Mouse (Mus musculus) ovary, postnatal 10 days (tissue): Measurements from ENCODE around the gene Gramd1c.
A peak's percentile ranks its signal among the peaks of the same experiment; 100 is the strongest.

Experiments used
- DNase-seq: peaks from one replicate; pipeline ENCODE4 v3.0.0; 2022; ENCODE audit warnings: low spot score

Gene Gramd1c

GRCm38 (mm10) chr16:44063025-44063894 lies at the start of gene Gramd1c:
Gene Gramd1c (minus strand): TSS chr16:44063345.
- peak; percentile 29 for DNase-seq

- DNase-seq, result no peak
These were observed 45.9 kb upstream of the Gramd1c start for GRCm38 (mm10) chr16:44109002-44109401.

- DNase-seq, result no peak
These were observed 42.1 kb upstream of the Gramd1c start for GRCm38 (mm10) chr16:44105211-44105610.

- DNase-seq, result no peak
These were observed 40.9 kb upstream of the Gramd1c start for GRCm38 (mm10) chr16:44103806-44104766.

- DNase-seq, result no peak
These were observed 39.8 kb upstream of the Gramd1c start for GRCm38 (mm10) chr16:44102925-44103324.

GRCm38 (mm10) chr16:44101181-44101710 lies 38.1 kb upstream of the Gramd1c start:
- no peak for DNase-seq

GRCm38 (mm10) chr16:44099377-44099776 lies 36.2 kb upstream of the Gramd1c start:
- no peak for DNase-seq

GRCm38 (mm10) chr16:44087650-44088049 lies 24.5 kb upstream of the Gramd1c start:
- DNase-seq, result no peak

GRCm38 (mm10) chr16:44061341-44061740 lies 1.8 kb downstream of the Gramd1c start:
- no peak for DNase-seq

- DNase-seq, result no peak
These were observed 2.4 kb downstream of the Gramd1c start for GRCm38 (mm10) chr16:44060604-44061286.

GRCm38 (mm10) chr16:44058745-44059144 lies 4.4 kb downstream of the Gramd1c start:
- peak; percentile 20 for DNase-seq

GRCm38 (mm10) chr16:44055766-44056165 lies 7.4 kb downstream of the Gramd1c start:
- DNase-seq, result no peak

GRCm38 (mm10) chr16:44053265-44053664 lies 9.9 kb downstream of the Gramd1c start:
- no peak for DNase-seq

- no peak for DNase-seq
These were observed 10.8 kb downstream of the Gramd1c start for GRCm38 (mm10) chr16:44052390-44052789.

- no peak for DNase-seq
These were observed 13.0 kb downstream of the Gramd1c start for GRCm38 (mm10) chr16:44050139-44050538.

GRCm38 (mm10) chr16:44039112-44039511 lies 24.0 kb downstream of the Gramd1c start:
- DNase-seq, result no peak

- DNase-seq, result no peak
These were observed 27.9 kb downstream of the Gramd1c start for GRCm38 (mm10) chr16:44035221-44035620.

- no peak for DNase-seq
These were observed 29.8 kb downstream of the Gramd1c start for GRCm38 (mm10) chr16:44033365-44033764.

- no peak for DNase-seq
These were observed 33.9 kb downstream of the Gramd1c start for GRCm38 (mm10) chr16:44029273-44029672.

GRCm38 (mm10) chr16:44026822-44027221 lies 36.3 kb downstream of the Gramd1c start:
- DNase-seq, result no peak

- DNase-seq, result no peak
These were observed 36.9 kb downstream of the Gramd1c start for GRCm38 (mm10) chr16:44026210-44026609.
